Mouse (Mus musculus) thymus, adult 2 months (tissue): ENCODE data around the gene Ogfrl1.

Source experiments
- CTCF ChIP-seq: fragments of 200-500 bp; IDR thresholded peaks from 2 replicates; pipeline ENCODE4 v1.5.1; 2012; ENCODE audit warnings: mild to moderate bottlenecking, control low read depth, low read length, moderate library complexity, borderline replicate concordance; ENCODE audit not compliant: control insufficient read depth, poor library complexity, insufficient read depth; ENCODE audit errors: extremely low read depth
- POLR2A ChIP-seq: fragments of 200-500 bp; IDR thresholded peaks from 2 replicates; pipeline ENCODE4 v1.6.1; 2012; ENCODE audit warnings: mild to moderate bottlenecking, low read length, control low read depth, moderate library complexity; ENCODE audit not compliant: control insufficient read depth, poor library complexity, insufficient read depth; ENCODE audit errors: extremely low read depth

DNA sequence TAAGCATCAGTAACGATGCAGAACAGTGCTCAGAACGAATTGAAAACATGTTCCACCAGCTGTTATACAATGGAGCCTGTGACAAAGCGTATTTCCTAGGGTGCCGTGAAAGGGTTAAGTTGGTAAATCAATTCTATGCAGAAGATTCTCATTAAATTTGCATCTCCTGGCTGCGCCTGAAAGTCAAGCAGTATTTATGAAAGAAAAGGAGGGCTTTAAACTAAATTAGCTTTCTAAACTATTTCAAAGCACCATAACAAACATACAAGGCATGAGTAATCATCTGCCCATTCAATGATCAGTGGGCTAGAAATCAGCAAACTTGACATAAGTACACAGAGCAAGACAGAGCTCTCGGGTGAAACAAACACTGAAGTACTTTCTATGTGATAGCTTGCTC, 18.3 kb downstream of the Ogfrl1 start:
- TF ChIP-seq POLR2A (no peak), CTCF (no peak)
